Mouse (Mus musculus) thymus, adult 2 months (tissue): ENCODE results near the gene Depdc5. TPM values are rescaled to one million over a fixed set of nuclear protein-coding genes. Genes with fewer than 3 reads are reported as not detected.
"Not testable (repeated sequence)": the region's sequence is repeated elsewhere in the genome, so short reads cannot be mapped to it uniquely, and the experiment has no call there.

ENCODE experiments used
- DNase-seq: peaks from one replicate; pipeline ENCODE4 v3.0.0; 2021
- H3K27ac ChIP-seq: fragments of 200-500 bp; 2 replicates; pipeline ENCODE4 v1.5.1; 2012; ENCODE audit warnings: low read length, control low read depth; ENCODE audit not compliant: control insufficient read depth, insufficient read depth
- H3K27me3 ChIP-seq: fragments of 200-500 bp; 2 replicates; pipeline ENCODE4 v1.6.1; 2012; ENCODE audit warnings: mild to moderate bottlenecking, low read length, moderate library complexity, mixed read lengths; ENCODE audit not compliant: control insufficient read depth, insufficient read depth
- H3K36me3 ChIP-seq: fragments of 200-500 bp; 2 replicates; pipeline ENCODE4 v1.6.1; 2012; ENCODE audit warnings: mild to moderate bottlenecking, low read length, moderate library complexity; ENCODE audit not compliant: control insufficient read depth, insufficient read depth
- H3K4me1 ChIP-seq: fragments of 200-500 bp; replicated peaks from 2 replicates; pipeline ENCODE4 v1.6.1; 2012; ENCODE audit warnings: low read length; ENCODE audit not compliant: control insufficient read depth, insufficient read depth
- H3K4me3 ChIP-seq: fragments of 200-500 bp; 2 replicates; pipeline ENCODE4 v1.5.1; 2012; ENCODE audit warnings: mild to moderate bottlenecking, low read length, control low read depth, moderate library complexity; ENCODE audit not compliant: control insufficient read depth, insufficient read depth
- CTCF ChIP-seq: fragments of 200-500 bp; IDR thresholded peaks from 2 replicates; pipeline ENCODE4 v1.5.1; 2012; ENCODE audit warnings: mild to moderate bottlenecking, control low read depth, low read length, moderate library complexity, borderline replicate concordance; ENCODE audit not compliant: control insufficient read depth, poor library complexity, insufficient read depth; ENCODE audit errors: extremely low read depth
- POLR2A ChIP-seq: fragments of 200-500 bp; IDR thresholded peaks from 2 replicates; pipeline ENCODE4 v1.6.1; 2012; ENCODE audit warnings: mild to moderate bottlenecking, low read length, control low read depth, moderate library complexity; ENCODE audit not compliant: control insufficient read depth, poor library complexity, insufficient read depth; ENCODE audit errors: extremely low read depth
- WGBS: fragments of 180-500 bp; shearing (Covaris S2); methylation state at CpG from one replicate; pipeline ENCODE4 v1.1.7; 2018; 5-methylcytosine and 5-hydroxymethylcytosine counted together
- polyA plus RNA-seq: library from polyadenylated mRNA; depleted of rRNA; stranded (reverse); fragments of >200 nt; gene quantifications from 2 replicates; pipeline ENCODE4 v1.2.3, GENCODE M21; 2012; rRNA removed

The Depdc5 gene
- polyA plus RNA-seq, 1 experiment = 25.1 TPM

GRCm38 (mm10) chr5:33034916-33035315 lies 171.4 kb downstream of the Depdc5 start:
- DNase-seq = no peak
- TF ChIP-seq POLR2A (no peak), CTCF (no peak)
- Histone ChIP-seq H3K27me3 (no peaks in the 10 kb centered on the region), H3K27ac (no peak overlapping the region), H3K36me3 (no peaks in the 10 kb centered on the region), H3K4me3 (no peak overlapping the region), H3K4me1 (peaks cover 7% of the 10 kb centered on the region)
- 72% methylated on average over 3 of the region's 3 CpGs for WGBS

- WGBS = 15% methylated on average over 13 of the region's 13 CpGs
Observed at GRCm38 (mm10) chr5:33038656-33039509, 175.4 kb downstream of the Depdc5 start.

GRCm38 (mm10) chr5:33039510-33039911 lies 176.0 kb downstream of the Depdc5 start:
- Histone ChIP-seq H3K4me3 (no peak overlapping the region), H3K27me3 (no peaks in the 10 kb centered on the region; the same call in 1 of the 2 replicates), H3K36me3 (no peaks in the 10 kb centered on the region), H3K27ac (no peak overlapping the region), H3K4me1 (peaks cover 10% of the 10 kb centered on the region)
- 3% methylated on average over 13 of the region's 13 CpGs for WGBS
- DNase-seq = peak; percentile 70
- TF ChIP-seq CTCF = no peak
- TF ChIP-seq POLR2A = no peak

More at GRCm38 (mm10) chr5:33038656-33039509, 175.4 kb downstream of the Depdc5 start:
- H3K4me1 ChIP-seq = peaks cover 10% of the 10 kb centered on the region
- TF ChIP-seq CTCF = no peak
- TF ChIP-seq POLR2A = no peak
- no peaks in the 10 kb centered on the region for H3K36me3 ChIP-seq
- no peaks in the 10 kb centered on the region; the same call in 1 of the 2 replicates for H3K27me3 ChIP-seq
- DNase-seq = no peak
- H3K4me3 ChIP-seq = no peak overlapping the region
- no peak overlapping the region for H3K27ac ChIP-seq

DNA sequence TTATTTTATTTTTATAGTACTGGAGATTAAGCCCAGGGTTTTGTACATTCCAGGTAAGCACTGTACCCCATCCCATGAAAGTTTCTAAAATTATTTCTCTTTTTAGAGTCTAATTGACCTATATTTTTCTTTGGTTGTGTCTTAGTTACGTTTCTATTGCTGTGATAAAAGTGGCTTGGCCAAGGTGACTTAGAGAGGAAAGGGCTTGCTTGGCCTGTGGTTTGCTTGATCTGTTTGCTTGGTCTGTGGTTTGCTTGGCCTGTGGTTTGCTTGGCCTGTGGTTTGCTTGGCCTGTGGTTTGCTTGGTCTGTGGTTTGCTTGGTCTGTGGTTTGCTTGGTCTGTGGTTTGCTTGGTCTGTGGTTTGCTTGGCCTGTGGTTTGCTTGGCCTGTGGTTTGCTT lies 177.2 kb downstream of the Depdc5 start:
- H3K36me3 ChIP-seq, DNase-seq, H3K4me1 ChIP-seq, H3K27ac ChIP-seq, H3K4me3 ChIP-seq, H3K27me3 ChIP-seq: not testable (repeated sequence)
- 6% methylated on average over 1 of the region's 1 CpGs for WGBS

DNA sequence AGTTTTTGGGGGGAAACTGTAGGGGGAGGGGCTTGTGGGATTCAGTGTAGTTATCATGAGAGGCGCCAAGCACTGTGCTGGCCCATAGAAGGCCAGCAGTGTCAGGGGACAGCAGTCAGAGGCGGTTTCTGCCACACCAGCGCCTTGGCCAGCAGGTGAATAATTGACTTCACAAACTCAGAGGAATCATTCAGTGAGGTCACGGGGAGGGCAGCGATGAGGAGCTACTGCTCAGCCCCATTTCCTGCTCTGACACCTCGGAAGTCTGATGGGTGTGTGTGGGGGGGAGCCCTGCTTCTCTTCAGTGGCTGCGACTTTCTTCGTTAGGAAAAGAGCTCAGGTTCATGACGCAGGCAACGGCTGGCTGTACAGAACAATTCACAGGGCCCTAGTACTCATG lies 179.9 kb downstream of the Depdc5 start:
- TF ChIP-seq POLR2A = no peak
- no peak for TF ChIP-seq CTCF
- DNase-seq = no peak
- H3K36me3 ChIP-seq = no peaks in the 10 kb centered on the region
- peaks cover 10% of the 10 kb centered on the region for H3K4me1 ChIP-seq
- H3K27me3 ChIP-seq = no peaks in the 10 kb centered on the region; the same call in 1 of the 2 replicates
- no peak overlapping the region for H3K27ac ChIP-seq
- WGBS = 47% methylated on average over 10 of the region's 10 CpGs
- no peak overlapping the region for H3K4me3 ChIP-seq

Other genes with a start within 250 kb of the Depdc5 start
- 38.1 and 39.8 TPM in 2 replicates for gene Pisd, start 78.1 kb upstream of the Depdc5 start, polyA plus RNA-seq
- gene Gm20671, start 36.6 kb upstream of the Depdc5 start, polyA plus RNA-seq = 26.3 and 30.5 TPM in 2 replicates
- gene Prr14l, start 9.4 kb upstream of the Depdc5 start, polyA plus RNA-seq = 27.1 and 40.2 TPM in 2 replicates
- gene Ywhah, start 155.1 kb downstream of the Depdc5 start, polyA plus RNA-seq = 171 and 214 TPM in 2 replicates
- gene Slc5a1, start 240.5 kb downstream of the Depdc5 start, polyA plus RNA-seq = 0.32 and 0.47 TPM in 2 replicates